Mouse (Mus musculus) bone marrow, adult 2 months (tissue): ENCODE data around the gene Elmo1.

Experiments
- CTCF ChIP-seq: fragments of 200-500 bp; IDR thresholded peaks from 2 replicates; pipeline ENCODE4 v1.5.1; 2011; ENCODE audit warnings: low read length, control low read depth; ENCODE audit not compliant: control insufficient read depth, insufficient read depth
- POLR2A ChIP-seq: fragments of 200-500 bp; IDR thresholded peaks from 2 replicates; pipeline ENCODE4 v1.6.1; 2011; ENCODE audit warnings: low read depth, mild to moderate bottlenecking, control low read depth, low read length, borderline replicate concordance; ENCODE audit not compliant: control insufficient read depth

- TF ChIP-seq POLR2A: no peak
- TF ChIP-seq CTCF: no peak
Measured at GRCm38 (mm10) chr13:20185847-20186213, 95.4 kb downstream of the Elmo1 start.
